Mouse (Mus musculus) heart, adult 8-10 months (tissue): ENCODE results near the gene Psma5. TPM values are rescaled to one million over a fixed set of nuclear protein-coding genes. Genes with fewer than 3 reads are reported as not detected.

ENCODE experiments used
- DNase-seq: peaks from one replicate; pipeline ENCODE4 v3.0.0; 2022; ENCODE audit warnings: low spot score
- total RNA-seq, 4 experiments: library from RNA; stranded (reverse); gene quantifications; 2 replicates each; pipeline ENCODE4 v1.2.4; 2022

Gene Psma5
- total RNA-seq, 4 experiments from 2014 or later = 46.3 to 59.0 (median 50.8) TPM

DNA sequence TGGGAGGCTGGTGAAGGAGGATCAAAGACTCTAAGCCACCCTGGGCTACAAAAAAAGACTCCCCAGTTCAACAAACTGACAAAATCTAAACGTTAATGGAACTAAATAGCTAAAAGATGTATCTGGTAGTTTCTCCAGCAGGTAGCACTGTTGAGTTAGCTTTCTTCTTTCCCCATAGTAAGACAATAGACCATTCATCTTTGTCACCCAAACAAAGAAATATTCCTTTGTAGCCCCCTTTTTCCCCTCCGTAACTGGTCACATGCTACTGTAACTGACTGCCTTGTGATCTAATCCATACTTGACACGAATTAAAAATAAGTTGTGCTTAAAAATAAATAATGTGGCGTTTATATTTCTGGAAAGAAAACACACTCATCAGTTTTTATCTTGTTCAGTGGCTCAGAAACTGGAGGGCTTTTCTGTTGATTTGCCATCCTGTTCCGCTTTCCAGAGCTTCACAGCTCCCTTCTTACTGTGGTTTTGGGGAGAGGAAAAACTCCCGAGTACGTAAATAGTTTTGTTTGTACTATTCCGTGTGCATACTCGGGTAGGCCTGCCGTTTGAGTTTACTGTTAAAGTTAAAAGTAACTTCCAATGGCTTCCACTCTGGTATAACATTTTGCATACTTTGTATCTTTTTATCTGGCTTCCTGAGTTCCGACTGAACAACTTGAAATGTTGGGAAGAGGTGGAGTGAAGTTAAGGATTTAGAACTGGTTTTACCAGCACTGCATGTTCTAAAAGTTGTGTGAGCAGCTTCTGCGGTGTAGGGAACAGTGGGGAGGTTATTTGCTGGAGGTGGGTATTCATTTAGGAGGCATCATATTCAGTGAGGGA lies 25.9 kb downstream of the Psma5 start:
- DNase-seq = peak; percentile 65

DNA sequence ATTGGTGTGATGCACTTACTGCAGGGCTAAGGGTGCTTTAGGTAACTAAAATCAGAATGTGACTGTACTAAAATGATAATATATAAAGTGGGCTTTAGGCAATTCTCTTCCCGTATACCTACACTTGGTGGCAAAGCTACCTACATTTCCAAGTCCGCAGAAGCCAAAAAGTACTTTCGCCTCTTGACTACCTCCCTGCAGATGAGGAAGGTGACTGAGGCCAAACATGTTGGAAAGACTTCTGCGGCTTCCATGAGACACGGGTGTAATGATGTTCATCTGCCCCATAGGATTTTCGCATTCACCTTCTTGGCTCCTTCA lies 26.5 kb downstream of the Psma5 start:
- no peak for DNase-seq

DNA sequence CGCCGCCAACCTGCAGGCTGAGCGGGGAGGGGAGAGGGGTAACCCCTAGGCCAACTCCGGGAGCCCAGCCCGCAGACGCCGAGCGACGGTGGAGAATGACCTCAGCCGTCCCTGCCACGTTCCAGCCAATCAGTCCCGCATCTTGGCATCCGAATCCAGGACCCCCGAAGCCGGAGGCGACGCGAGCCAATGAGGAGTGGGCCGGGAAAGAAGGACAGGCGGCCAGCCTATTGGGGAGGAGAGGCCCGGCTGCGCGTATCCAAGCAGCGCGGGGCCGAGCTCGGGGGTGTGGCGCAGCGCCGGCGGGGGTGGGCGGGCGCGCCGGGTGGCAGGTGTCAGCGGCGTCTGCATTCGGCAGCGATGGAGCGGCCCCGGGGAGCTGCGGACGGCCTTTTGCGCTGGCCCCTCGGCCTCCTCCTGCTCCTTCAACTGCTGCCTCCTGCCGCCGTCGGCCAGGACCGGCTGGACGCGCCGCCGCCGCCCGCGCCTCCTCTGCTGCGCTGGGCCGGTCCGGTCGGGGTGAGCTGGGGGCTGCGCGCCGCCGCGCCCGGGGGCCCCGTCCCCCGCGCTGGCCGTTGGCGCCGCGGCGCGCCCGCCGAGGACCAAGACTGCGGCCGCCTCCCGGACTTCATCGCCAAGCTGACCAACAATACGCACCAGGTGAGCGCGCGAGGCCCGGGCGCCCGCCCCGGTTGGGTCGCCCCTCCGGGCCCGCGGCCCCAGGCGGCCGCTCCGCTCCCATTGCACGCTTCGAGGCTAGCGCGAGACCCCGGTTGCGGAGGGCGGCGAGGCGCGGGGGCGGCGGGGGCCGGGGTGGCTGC lies 27.3 kb downstream of the Psma5 start, which contains the start of gene Sort1:
Sort1 (plus strand) TSS at position 302 of the 821 bp plus-strand sequence.
- peak; percentile 72 for DNase-seq

DNA sequence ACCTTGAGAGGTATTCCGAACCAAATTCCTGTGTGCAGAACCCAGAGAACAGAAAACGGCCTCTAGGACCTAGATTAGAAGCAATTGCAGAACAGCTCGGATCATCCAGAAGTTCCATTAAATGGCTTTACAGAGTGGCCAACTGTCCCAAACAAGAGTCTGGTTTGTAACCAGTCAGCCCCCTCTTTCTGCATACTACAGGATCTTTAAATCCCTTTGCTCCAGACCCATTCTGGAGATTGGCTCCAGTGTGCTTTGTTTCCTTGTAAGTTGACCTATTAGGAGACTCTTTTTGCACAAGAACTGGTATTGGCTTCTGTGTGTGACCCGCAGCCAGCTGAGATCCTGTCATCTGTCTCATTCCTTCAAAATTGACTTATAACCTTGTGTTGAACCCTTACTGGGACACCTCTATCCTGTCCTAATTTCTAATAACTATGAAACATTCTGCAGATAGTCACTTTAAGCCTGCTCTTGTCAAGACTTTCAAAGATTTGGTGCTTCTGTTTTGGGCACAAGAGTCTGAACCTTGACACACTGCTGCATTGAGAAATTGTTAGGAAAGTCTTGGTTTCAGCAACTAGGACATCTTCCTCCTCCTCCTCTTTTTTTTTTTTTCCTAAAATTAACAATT lies 28.5 kb downstream of the Psma5 start:
- DNase-seq = no peak

DNA sequence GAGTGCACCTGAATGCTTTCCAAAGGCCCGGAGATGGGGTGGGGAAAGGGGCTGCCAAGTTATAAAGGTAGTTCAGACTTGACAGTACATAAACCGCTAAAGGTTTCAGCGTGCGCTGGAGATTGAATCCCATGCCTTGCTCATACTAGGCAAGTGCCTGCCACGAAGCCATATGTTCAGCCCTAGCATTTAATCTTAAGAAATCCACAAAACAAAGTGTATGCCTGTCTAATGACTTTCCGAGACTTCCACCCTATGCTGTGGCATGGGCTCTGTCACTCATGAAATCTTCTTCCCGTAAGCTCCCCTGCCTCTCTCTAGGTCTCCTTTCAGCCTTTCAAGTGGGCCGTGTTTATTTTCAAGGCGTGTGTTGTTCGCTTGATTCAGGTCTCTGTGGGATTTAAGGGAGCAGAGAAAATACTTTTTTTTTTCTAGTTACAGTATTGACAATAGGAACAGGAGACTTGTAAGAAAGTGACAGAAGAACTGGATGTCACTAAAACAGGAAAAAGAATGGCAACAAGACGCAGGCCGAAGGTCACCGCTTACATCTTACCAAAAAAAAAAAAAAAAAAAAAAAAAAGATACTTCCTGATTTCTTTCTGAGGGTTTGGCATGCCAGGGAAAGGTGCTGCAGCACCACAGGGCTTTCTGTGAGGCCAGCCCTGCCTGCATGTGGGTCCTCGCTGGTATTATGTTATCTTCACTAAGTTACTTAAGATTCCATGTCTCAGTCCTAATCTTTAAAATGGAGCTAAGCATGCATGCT lies 30.1 kb downstream of the Psma5 start:
- no peak for DNase-seq

DNA sequence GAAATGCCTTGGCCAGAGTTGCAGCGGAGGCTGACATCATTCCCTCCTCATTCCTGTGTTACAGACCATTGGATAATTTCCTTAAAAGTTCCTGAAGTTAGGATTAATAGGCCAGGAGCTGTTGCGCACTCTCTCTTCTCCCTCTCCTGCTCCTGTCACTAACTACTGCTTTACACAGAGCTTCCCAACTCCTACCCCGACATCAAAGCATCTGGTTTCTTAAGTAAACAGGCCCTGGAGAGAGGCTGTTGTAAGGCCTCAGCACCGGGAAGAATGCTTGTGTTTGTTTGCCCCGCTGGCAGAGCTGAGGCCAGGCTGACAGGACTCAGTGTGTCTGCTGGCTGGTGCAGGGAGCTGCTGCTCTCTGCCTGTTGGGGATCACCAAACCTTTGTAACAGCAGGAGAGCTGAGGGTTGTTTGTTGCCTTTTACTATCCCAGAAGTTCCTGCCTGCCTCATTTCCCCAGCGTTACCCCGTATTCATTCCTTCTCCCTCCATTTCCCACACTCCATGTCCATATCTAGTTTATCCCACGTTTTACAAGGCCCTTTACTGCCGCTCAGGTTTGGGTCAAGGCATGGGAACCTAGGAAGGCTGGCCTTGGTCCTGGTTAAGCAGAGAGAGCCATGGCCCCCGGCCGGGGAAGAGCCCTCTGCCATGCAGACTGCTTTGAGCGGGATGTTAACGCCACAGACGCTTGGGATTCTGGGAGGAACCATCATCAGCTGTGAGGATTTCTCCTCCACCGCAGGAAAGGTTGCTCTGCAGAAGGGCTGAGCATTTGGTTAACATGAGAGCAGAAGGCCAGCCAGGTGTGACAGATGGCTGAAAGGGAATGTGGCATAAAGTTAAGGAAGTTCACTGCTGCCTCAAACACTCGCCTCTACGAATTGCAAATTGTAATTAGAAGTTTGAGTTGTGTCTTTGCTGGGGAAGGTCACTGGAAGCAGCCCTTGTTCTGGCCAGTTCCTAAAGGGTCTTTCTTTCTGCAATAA lies 31.4 kb downstream of the Psma5 start:
- DNase-seq = no peak

DNA sequence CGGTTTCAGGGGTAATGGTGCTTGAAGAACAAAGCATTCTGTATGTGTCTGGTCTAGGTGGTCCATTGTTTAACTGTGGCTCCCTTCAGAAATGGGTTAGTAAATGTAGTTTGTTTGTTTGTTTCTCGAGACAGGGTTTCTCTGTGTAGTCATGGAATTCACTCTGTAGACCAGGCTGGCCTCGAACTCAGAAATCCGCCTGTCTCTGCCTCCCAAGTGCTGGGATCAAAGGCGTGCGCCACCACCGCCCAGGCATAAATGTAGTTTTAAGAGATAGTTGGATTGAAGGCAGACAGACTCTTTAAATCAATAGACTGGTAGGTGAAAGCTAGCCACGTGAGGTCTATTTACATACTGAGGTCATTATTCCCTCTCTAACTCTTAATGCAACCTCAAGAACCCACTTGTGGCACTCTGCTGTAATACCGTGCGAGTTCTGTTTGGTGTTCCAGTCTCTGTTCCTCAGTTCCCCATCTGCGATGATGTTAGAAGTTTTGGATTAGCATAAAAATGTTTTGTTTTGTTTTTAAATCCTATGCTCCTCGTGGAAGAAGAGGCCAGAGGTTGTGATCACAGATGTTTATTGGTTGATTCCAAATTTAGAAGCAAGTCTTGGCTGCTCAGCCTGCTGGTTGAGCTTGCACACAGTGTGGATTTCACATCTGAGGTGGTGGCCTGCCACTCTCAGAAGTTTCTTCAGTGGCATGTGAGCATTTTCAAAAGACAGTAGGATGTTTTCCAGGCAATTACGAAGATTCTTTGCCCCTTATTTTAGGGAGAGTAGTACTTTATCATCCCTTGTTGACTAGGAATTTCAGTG lies 32.8 kb downstream of the Psma5 start:
- DNase-seq = no peak

DNA sequence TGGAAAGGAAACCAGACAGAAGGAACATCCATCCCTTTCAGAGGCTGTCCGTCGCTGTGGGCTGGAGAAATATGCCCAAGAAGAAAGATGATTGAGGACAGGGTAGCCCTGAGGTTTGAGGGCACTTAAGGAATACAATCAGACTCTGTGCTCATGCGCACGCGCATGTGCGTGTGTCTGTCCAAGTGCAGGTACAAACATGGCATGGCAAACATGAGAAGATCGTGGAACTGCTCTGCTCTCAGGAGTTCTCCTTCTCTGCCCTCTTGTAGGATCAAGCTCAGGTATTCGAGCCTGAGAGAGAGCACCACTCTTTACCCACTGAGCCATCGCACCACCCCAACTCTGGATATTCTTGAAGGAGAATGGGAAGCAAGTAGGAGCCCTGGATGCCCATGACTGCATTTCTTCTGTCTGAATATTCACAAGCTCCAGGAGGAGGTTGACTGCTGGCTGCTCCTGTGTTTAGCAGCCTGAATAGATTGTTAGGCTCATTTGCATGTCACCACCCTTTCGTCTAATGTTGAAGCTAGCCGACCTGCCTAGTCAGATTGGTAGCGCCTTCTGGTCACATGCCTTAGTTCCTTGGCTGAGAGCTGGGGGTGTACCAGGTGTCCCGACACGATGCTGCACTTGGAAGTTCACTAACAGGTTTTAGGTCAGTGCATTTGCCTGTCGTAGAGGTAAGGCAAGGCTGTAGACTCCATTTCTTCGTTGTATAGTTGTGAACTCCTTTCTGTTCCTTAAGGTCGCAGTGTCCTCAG lies 34.5 kb downstream of the Psma5 start:
- DNase-seq = no peak

DNA sequence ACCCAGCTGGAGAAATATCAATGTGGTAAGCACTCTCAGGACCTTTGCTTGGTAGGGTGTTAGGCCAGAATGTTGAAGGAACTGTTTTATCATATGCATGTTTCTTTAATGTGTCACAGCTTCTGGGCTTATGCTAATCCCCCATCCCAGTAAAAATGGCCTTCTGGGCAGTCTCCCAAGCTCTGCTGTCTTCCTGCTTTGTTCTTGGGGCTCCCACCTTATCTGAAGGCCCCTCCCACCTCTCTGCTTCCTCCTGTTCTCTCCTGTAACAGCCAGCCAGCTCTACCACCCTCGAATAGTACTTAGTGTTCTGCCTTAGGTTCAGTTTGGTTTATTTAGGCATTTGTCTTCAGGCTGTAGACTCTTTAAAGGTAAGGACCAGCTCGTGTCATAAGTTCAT lies 37.7 kb downstream of the Psma5 start:
- no peak for DNase-seq

DNA sequence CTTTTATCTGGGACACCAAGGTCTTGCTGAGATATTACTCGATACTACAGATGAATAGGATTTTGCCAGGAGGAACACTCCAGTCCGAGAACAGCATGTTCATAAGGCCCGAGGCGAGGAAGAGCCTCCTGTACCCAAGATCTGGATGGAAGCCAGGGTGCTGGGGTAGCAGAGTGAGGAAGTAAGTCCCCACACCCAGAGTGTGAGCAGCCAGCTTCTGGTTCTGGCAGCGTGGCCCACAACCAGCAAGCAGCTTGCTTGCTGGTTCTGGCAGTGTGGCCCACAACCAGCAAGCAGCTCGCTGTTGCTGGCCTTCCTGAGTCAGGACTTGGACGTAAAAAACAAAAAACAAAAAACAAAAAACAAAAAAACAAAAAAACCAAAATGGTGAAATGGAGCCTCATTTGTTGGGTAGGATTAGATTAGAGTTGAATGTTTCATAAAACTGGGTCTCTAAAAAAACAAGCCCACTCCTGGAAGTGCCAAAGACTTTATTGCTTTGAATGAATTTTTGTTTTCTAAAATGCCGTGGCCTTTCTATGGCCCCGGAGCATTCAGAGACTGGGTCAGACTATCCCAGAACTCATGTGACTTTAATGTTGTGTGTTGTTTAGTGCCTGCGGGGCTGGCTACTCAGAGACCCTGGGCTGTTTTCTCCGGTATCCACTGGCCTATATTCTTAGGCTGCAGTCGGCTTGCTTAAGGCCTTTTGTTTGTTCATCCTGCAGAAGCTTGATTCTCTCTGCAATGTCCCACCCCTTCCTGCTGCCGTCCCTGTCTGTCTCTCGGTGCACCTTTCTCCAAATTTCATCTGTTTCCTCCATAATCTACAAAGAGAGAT lies 38.9 kb downstream of the Psma5 start:
- DNase-seq = peak; percentile 57

DNA sequence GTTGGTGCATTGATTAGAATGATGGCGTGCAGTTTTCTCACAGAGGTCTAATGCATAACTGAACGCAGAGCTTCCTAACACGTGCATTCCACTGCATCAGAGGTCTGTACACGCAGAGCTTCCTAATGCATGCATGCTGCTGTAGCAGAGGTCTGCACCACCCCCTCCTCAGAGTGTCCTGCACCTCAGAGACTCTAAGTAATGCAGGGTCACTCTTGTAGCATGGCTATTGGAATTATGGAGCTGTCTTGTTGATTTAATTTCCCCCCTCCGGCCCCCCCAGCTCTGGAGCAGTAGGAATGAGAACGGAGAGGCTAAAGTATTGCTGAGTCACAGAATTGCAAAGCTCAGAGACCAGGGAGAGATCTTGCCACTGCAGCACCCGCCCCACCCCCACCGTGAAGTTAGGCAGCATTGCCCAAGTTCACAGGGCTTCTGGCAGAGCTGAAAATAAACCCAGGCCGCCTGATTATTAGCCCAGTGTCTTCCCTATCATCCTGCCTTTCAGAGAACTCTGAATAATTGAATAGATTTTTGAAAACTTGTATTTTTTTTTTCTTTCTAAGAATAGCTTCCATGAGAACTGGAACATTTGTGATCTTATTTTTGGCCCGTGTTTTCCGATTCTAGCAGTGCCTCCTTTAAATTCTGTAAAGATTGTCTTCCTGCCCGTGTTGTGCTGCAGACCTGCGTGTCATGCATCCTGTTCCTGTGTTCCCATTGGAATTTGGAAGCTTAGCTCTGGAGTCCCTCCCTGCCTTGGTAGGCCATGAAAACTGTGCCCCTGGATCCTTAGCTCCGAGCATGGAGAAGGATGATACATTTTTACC lies 39.7 kb downstream of the Psma5 start:
- DNase-seq = peak; percentile 55

DNA sequence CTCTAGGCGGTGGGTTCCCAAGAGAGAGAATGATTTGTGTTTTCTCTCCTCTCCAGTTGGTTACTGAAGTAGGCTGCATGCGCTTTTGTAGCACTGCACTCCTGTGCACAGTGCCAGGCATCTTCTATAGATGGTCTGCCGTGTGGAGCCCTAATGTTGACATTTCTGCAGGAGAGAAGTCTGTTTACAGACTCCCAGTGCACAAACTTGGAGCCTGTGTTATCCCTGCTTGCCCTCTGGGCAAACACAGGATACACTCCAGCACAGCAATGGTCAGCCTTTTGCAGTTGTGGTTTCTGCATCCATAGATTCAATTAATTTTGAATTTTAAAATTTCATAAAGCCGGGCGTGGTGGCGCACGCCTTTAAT lies 40.3 kb downstream of the Psma5 start:
- DNase-seq = no peak

DNA sequence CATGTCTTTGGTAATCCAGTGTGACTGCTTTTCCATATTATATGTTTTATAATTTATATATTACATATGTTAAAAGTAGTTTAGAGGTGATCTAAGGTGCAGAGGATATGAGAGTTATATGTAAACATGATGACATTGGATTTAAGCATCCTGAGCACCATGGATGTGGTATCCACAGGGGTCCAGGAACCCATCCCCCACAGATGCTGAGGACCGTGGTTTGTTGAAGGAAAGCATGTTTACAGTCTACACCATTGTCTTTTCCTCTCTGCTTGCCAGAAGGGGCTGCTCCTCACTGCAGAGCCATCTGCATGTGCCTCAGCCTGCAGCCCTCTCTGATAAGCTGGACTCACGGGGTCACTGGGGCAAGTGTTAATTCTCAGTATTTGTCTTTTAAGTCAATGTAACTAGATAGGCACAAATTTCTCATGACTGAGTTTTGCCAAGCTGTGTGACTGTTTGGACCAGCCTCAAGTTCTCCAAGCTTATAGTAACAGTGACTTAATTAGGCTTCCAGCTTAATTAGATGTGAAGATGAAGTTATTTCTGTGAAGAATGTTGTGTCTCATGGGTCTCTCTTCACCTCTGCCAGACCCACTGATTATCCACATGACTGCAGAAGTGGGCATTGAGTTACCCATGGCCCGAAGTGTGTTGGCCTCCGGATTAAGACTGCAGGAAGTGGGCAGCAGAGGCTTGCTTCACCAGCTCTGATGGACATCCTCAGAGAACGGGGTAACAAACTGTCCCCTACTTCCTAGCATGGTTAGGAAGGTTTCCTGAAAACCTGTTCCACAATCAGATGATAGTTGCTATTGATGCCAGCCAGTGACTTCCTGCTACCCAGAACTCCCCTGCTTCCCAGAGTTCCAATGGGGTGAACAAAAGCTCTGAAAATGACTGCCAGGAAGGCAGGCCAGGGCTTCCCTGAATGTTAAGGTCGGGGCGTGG lies 41.2 kb downstream of the Psma5 start:
- no peak for DNase-seq

DNA sequence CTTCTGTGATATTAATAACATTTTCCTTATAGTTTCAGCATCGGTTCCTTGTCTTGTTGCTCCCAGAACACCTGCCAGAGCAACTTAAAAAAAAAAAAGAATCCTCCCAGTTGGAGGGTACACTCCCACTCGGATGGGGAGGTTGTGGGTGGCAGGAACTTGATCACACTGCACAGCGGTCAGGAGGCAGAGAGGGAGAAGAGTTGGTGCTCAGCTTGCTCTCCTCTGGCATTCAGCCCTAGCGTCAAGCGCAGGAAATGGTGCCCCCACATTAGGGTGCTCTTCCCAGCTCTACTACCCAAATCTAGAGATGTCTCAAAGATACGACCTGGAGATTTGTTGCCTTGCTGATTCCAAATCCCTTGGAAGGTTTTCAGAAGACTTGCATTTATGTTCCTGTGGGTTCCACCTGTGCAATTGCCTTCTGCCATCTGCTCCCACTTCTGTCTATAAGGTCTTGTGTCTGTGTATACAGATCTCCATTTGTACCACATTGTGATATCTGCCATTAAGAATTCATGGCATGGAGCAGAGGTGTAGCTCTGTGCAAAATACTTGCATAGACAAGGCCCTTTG lies 43.8 kb downstream of the Psma5 start:
- DNase-seq = no peak

DNA sequence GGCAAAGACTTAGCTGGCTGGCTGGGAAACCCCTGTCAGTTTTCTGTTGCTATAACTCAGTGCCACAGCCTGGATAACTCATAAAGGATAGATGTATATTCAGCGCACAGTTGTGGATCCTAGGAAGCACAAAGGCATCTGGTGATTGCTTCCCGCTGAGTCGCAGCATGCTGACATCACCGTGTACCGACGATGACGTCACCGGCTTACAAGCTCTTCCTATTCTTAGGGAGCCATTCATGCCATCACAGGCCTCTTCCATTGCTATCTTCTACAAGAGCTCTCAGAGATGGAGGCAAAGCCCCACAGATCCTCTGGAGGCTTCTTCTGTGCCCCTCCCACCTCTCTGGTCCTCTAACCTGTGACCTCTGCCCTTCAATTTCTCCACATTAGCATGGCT lies 47.0 kb downstream of the Psma5 start:
- DNase-seq = no peak

DNA sequence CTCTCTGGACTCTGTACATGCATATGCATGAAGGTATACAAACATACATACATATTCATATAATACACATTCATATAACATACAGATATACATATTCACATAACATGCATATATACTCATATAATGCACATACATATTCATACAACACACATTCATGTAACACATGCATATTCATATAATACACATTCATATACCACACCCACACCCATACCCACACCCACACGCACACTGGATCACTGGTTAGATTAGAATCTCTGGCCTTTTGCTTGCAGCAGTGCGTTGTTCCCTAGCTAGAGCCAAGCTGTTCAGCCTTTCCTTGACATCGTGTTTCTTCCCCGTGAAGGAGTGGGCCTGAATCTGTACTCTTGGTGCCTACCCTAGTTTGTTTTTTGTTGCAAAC lies 48.0 kb downstream of the Psma5 start:
- DNase-seq = no peak
